ENCODE assay signal across 8 mouse cellular contexts in genomic region chr1:75425796-75426471, GRCm38 (mm10). TPM values are rescaled to one million over a fixed set of nuclear protein-coding genes. Genes with fewer than 3 reads are reported as not detected.
A peak's percentile ranks its signal among the peaks of the same experiment; 100 is the strongest.
DNase-seq lines count a peak whose midpoint lies in the region; ATAC-seq lines count a peak whose summit lies in the region.

No protein-coding gene starts in this region.

- no peak for ATAC-seq in forebrain, embryonic 11.5 days (replicated peaks; ENCODE audit: low FRiP score)
- no peak for ATAC-seq in forebrain, embryonic 15.5 days (replicated peaks)
- no peak for ATAC-seq in liver, embryonic 12.5 days

- no peak overlapping the region for H3K9ac ChIP-seq in forebrain, embryonic 11.5 days (ENCODE audit: low read length)
- H3K9ac ChIP-seq in forebrain, embryonic 15.5 days (replicated peaks): no peak overlapping the region
- no peak overlapping the region for H3K9ac ChIP-seq in liver, embryonic 12.5 days

- no peaks in the 10 kb centered on the region for H3K36me3 ChIP-seq in forebrain, embryonic 11.5 days (ENCODE audit: control insufficient read depth, insufficient read depth, low read length)
- H3K36me3 ChIP-seq in forebrain, embryonic 15.5 days: no peaks in the 10 kb centered on the region
- no peaks in the 10 kb centered on the region for H3K36me3 ChIP-seq in liver, embryonic 12.5 days
- H3K36me3 ChIP-seq in embryonic facial prominence, embryonic 10.5 days (replicated peaks): peaks cover 17% of the 10 kb centered on the region

- peaks cover 40% of the 10 kb centered on the region for H3K27me3 ChIP-seq in forebrain, embryonic 11.5 days (ENCODE audit: control insufficient read depth, insufficient read depth, low read length)
- peaks cover 38% of the 10 kb centered on the region for H3K27me3 ChIP-seq in forebrain, embryonic 15.5 days
- H3K27me3 ChIP-seq in liver, embryonic 12.5 days (replicated peaks): peaks cover 92% of the 10 kb centered on the region
- peaks cover 68% of the 10 kb centered on the region for H3K27me3 ChIP-seq in embryonic facial prominence, embryonic 10.5 days (replicated peaks; ENCODE audit: low read depth, poor library complexity, severe bottlenecking)

- WGBS in forebrain, embryonic 11.5 days: 37% methylated on average over 10 of the region's 10 CpGs
- whole genome bisulfite sequencing in forebrain, embryonic 15.5 days: 35% methylated on average over 10 of the region's 10 CpGs
- 11% methylated on average over 10 of the region's 10 CpGs for WGBS in liver, embryonic 12.5 days (ENCODE audit: insufficient replicate concordance)
- WGBS in embryonic facial prominence, embryonic 10.5 days: 29% methylated on average over 10 of the region's 10 CpGs

- H3K9me3 ChIP-seq in forebrain, embryonic 11.5 days (ENCODE audit: control insufficient read depth, low read length): no peaks in the 10 kb centered on the region
- H3K9me3 ChIP-seq in forebrain, embryonic 15.5 days: no peaks in the 10 kb centered on the region
- H3K9me3 ChIP-seq in liver, embryonic 12.5 days (replicated peaks): no peaks in the 10 kb centered on the region
- no peaks in the 10 kb centered on the region for H3K9me3 ChIP-seq in embryonic facial prominence, embryonic 10.5 days

- no peak overlapping the region for H3K27ac ChIP-seq in forebrain, embryonic 11.5 days (ENCODE audit: low read depth, low read length)
- H3K27ac ChIP-seq in forebrain, embryonic 15.5 days (replicated peaks): no peak overlapping the region
- H3K27ac ChIP-seq in liver, embryonic 12.5 days: no peak overlapping the region
- H3K27ac ChIP-seq in embryonic facial prominence, embryonic 10.5 days (replicated peaks): no peak overlapping the region

- peak; percentile 89 for DNase-seq in forebrain, embryonic 11.5 days (ENCODE audit: low spot score)
- DNase-seq in liver: peak; percentile 71
- DNase-seq in R1 (ENCODE audit: low read depth, low spot score): peak; percentile 87
- DNase-seq in embryonic facial prominence, embryonic 10.5 days (ENCODE audit: low spot score): peak; percentile 87
- DNase-seq in lung, postnatal 36 days: peak; percentile 50
- DNase-seq in spleen, adult 12 weeks (ENCODE audit: low spot score): no peak

- H3K4me1 ChIP-seq in forebrain, embryonic 11.5 days (replicated peaks; ENCODE audit: control insufficient read depth, insufficient read depth, low read length): peaks cover 16% of the 10 kb centered on the region
- peaks cover 16% of the 10 kb centered on the region for H3K4me1 ChIP-seq in forebrain, embryonic 15.5 days
- peaks cover 31% of the 10 kb centered on the region for H3K4me1 ChIP-seq in liver, embryonic 12.5 days
- H3K4me1 ChIP-seq in embryonic facial prominence, embryonic 10.5 days: peaks cover 93% of the 10 kb centered on the region

- H3K4me2 ChIP-seq in forebrain, embryonic 11.5 days (ENCODE audit: low read depth, low read length, severe bottlenecking): no peak overlapping the region
- no peak overlapping the region for H3K4me2 ChIP-seq in forebrain, embryonic 15.5 days (replicated peaks)
- H3K4me2 ChIP-seq in liver, embryonic 12.5 days: no peak overlapping the region

- H3K4me3 ChIP-seq in forebrain, embryonic 11.5 days (ENCODE audit: low read depth, low read length): no peak overlapping the region
- no peak overlapping the region for H3K4me3 ChIP-seq in forebrain, embryonic 15.5 days
- no peak overlapping the region for H3K4me3 ChIP-seq in liver, embryonic 12.5 days
- H3K4me3 ChIP-seq in embryonic facial prominence, embryonic 10.5 days: no peak overlapping the region; the same call in 1 of the 2 replicates

RNA-seq across cellular contexts. Expression of gene Gmppa, which starts 9.8 kb away (rescaled TPM):
- 46.3 and 47.2 TPM in 2 replicates for polyA plus RNA-seq in forebrain, embryonic 11.5 days (2014; fragmentation: Nextera tagmentation; extraction: Ambion mirVana)
- polyA plus RNA-seq in forebrain, embryonic 15.5 days (2015; fragmentation: Nextera tagmentation; extraction: Ambion mirVana): 62.3 and 77.8 TPM in 2 replicates
- 44.0 and 47.9 TPM in 2 replicates for polyA plus RNA-seq in liver, embryonic 12.5 days (2016; fragmentation: Nextera tagmentation; extraction: Ambion mirVana)
- 57.1 and 61.3 TPM in 2 replicates for polyA plus RNA-seq in embryonic facial prominence, embryonic 10.5 days (2016; fragmentation: Nextera tagmentation; extraction: Ambion mirVana)

RNA-seq across cellular contexts. Expression of gene Asic4, which starts 24.3 kb away (rescaled TPM):
- polyA plus RNA-seq in forebrain, embryonic 11.5 days (2014; fragmentation: Nextera tagmentation; extraction: Ambion mirVana): 0.61 TPM in 2 replicates
- 2.8 and 4.1 TPM in 2 replicates for polyA plus RNA-seq in forebrain, embryonic 15.5 days (2015; fragmentation: Nextera tagmentation; extraction: Ambion mirVana)
- polyA plus RNA-seq in liver, embryonic 12.5 days (2016; fragmentation: Nextera tagmentation; extraction: Ambion mirVana): 0.83 and 1.3 TPM in 2 replicates
- polyA plus RNA-seq in embryonic facial prominence, embryonic 10.5 days (2016; fragmentation: Nextera tagmentation; extraction: Ambion mirVana): 2.1 and 2.4 TPM in 2 replicates

RNA-seq across cellular contexts. Expression of gene Speg, which starts 50.8 kb away (rescaled TPM):
- 14.1 and 16.0 TPM in 2 replicates for polyA plus RNA-seq in forebrain, embryonic 11.5 days (2014; fragmentation: Nextera tagmentation; extraction: Ambion mirVana)
- polyA plus RNA-seq in forebrain, embryonic 15.5 days (2015; fragmentation: Nextera tagmentation; extraction: Ambion mirVana): 9.9 and 11.4 TPM in 2 replicates
- polyA plus RNA-seq in liver, embryonic 12.5 days (2016; fragmentation: Nextera tagmentation; extraction: Ambion mirVana): 11.4 and 14.3 TPM in 2 replicates
- polyA plus RNA-seq in embryonic facial prominence, embryonic 10.5 days (2016; fragmentation: Nextera tagmentation; extraction: Ambion mirVana): 30.2 and 30.6 TPM in 2 replicates

RNA-seq across cellular contexts. Expression of gene Chpf, which starts 53.2 kb away (rescaled TPM):
- 21.3 and 23.3 TPM in 2 replicates for polyA plus RNA-seq in forebrain, embryonic 11.5 days (2014; fragmentation: Nextera tagmentation; extraction: Ambion mirVana)
- 28.9 and 29.2 TPM in 2 replicates for polyA plus RNA-seq in forebrain, embryonic 15.5 days (2015; fragmentation: Nextera tagmentation; extraction: Ambion mirVana)
- polyA plus RNA-seq in liver, embryonic 12.5 days (2016; fragmentation: Nextera tagmentation; extraction: Ambion mirVana): 13.0 and 14.5 TPM in 2 replicates
- polyA plus RNA-seq in embryonic facial prominence, embryonic 10.5 days (2016; fragmentation: Nextera tagmentation; extraction: Ambion mirVana): 25.3 and 27.0 TPM in 2 replicates

RNA-seq across cellular contexts. Expression of gene Tmem198, which starts 53.4 kb away (rescaled TPM):
- 8.9 and 9.4 TPM in 2 replicates for polyA plus RNA-seq in forebrain, embryonic 11.5 days (2014; fragmentation: Nextera tagmentation; extraction: Ambion mirVana)
- polyA plus RNA-seq in forebrain, embryonic 15.5 days (2015; fragmentation: Nextera tagmentation; extraction: Ambion mirVana): 53.4 and 55.4 TPM in 2 replicates
- 0.18 and 0.20 TPM in 2 replicates for polyA plus RNA-seq in liver, embryonic 12.5 days (2016; fragmentation: Nextera tagmentation; extraction: Ambion mirVana)
- polyA plus RNA-seq in embryonic facial prominence, embryonic 10.5 days (2016; fragmentation: Nextera tagmentation; extraction: Ambion mirVana): 3.3 and 3.5 TPM in 2 replicates
